Comparison of ENCODE assay signal across 7 mouse cellular contexts in genomic region chr1:191838994-191839741, GRCm38 (mm10). TPM values are rescaled to one million over a fixed set of nuclear protein-coding genes. Genes with fewer than 3 reads are reported as not detected.
A peak's percentile ranks its signal among the peaks of the same experiment; 100 is the strongest.
DNase-seq lines count a peak whose midpoint lies in the region; ATAC-seq and TF ChIP-seq lines count a peak whose summit lies in the region.

No protein-coding gene starts in this region.

- TF ChIP-seq CTCF in MEL (IDR thresholded peaks at IDR 0.05 in 2 of 3, conservative IDR thresholded peaks at IDR 0.05 in 1 of 3; ENCODE audit: control insufficient read depth in 1 of 3, insufficient read depth in 1 of 3, low read depth in 2 of 3, low read length in 3 of 3, poor library complexity in 1 of 3, severe bottlenecking in 1 of 3), result no peak

- no peaks in the 10 kb centered on the region for H3K79me2 ChIP-seq in MEL (ENCODE audit: control insufficient read depth, insufficient read depth, low read length, poor library complexity)

- H3K27ac ChIP-seq in MEL (ENCODE audit: control insufficient read depth, low read depth, low read length), result no peak overlapping the region
- H3K27ac ChIP-seq in hindbrain, embryonic 12.5 days, result 0 out of 2 replicates have a peak overlapping the region, but pooled peaks have one; percentile 30
- peak overlapping the region; percentile 19; the same call in 1 of the 2 replicates for H3K27ac ChIP-seq in liver, embryonic 11.5 days (ENCODE audit: low read depth, low read length)

- no peaks in the 10 kb centered on the region for H3K27me3 ChIP-seq in MEL (ENCODE audit: control insufficient read depth in 1 of 2, insufficient read depth in 2 of 2, low read length in 2 of 2)
- no peaks in the 10 kb centered on the region for H3K27me3 ChIP-seq in hindbrain, embryonic 12.5 days
- no peaks in the 10 kb centered on the region for H3K27me3 ChIP-seq in liver, embryonic 11.5 days (replicated peaks; ENCODE audit: control insufficient read depth, insufficient read depth, low read length)

- no peaks in the 10 kb centered on the region for H3K36me3 ChIP-seq in MEL (ENCODE audit: control insufficient read depth in 1 of 2, insufficient read depth in 2 of 2, low read length in 2 of 2)
- no peaks in the 10 kb centered on the region for H3K36me3 ChIP-seq in hindbrain, embryonic 12.5 days
- H3K36me3 ChIP-seq in liver, embryonic 11.5 days (ENCODE audit: control insufficient read depth, insufficient read depth, low read length), result no peaks in the 10 kb centered on the region

- ATAC-seq in hindbrain, embryonic 12.5 days (ENCODE audit: low FRiP score), result no peak
- peak; percentile 86 for ATAC-seq in liver, embryonic 11.5 days (replicated peaks; ENCODE audit: low FRiP score)

- intact Hi-C loops in left cerebral cortex, postnatal 10 days (cut with DNase I), result loop anchor here (5.0 kb wide), 1 partner anchor 68 kb away; the partner anchor contains the start of gene Slc30a1

- no peak for TF ChIP-seq POLR2A in MEL (IDR thresholded peaks at IDR 0.05; ENCODE audit: control insufficient read depth in 1 of 2, insufficient read depth in 1 of 2, low read depth in 1 of 2, low read length in 2 of 2, poor library complexity in 1 of 2)

- H3K9ac ChIP-seq in MEL (ENCODE audit: control insufficient read depth, low read depth, low read length, poor library complexity, severe bottlenecking), result no peak overlapping the region
- peak overlapping the region; percentile 18; the same call in 1 of the 2 replicates for H3K9ac ChIP-seq in hindbrain, embryonic 12.5 days
- H3K9ac ChIP-seq in liver, embryonic 11.5 days (ENCODE audit: low read depth, low read length), result 0 out of 2 replicates have a peak overlapping the region, but pooled peaks have one; percentile 3

- H3K4me3 ChIP-seq in MEL (ENCODE audit: control insufficient read depth in 1 of 2, insufficient read depth in 1 of 2, low read depth in 2 of 2, low read length in 2 of 2), result no peak overlapping the region
- H3K4me3 ChIP-seq in hindbrain, embryonic 12.5 days, result no peak overlapping the region
- H3K4me3 ChIP-seq in liver, embryonic 11.5 days (ENCODE audit: low read depth, low read length), result no peak overlapping the region

- no peaks in the 10 kb centered on the region for H3K9me3 ChIP-seq in MEL (replicated peaks; ENCODE audit: insufficient read depth, low read length)
- no peaks in the 10 kb centered on the region for H3K9me3 ChIP-seq in hindbrain, embryonic 12.5 days (replicated peaks)
- no peaks in the 10 kb centered on the region for H3K9me3 ChIP-seq in liver, embryonic 11.5 days (ENCODE audit: control insufficient read depth, low read length)

- TF ChIP-seq EP300 in MEL (IDR thresholded peaks at IDR 0.05; ENCODE audit: low read depth in 1 of 2, low read length in 2 of 2), result peak in 1 of 2 experiments; percentile 41; a peak in 1 of 4 replicates

- no peaks in the 10 kb centered on the region for H3K4me1 ChIP-seq in MEL (ENCODE audit: control insufficient read depth in 1 of 2, insufficient read depth in 2 of 2, low read length in 2 of 2)
- peaks cover 8% of the 10 kb centered on the region; the same call in 1 of the 2 replicates for H3K4me1 ChIP-seq in hindbrain, embryonic 12.5 days
- peaks cover 24% of the 10 kb centered on the region for H3K4me1 ChIP-seq in liver, embryonic 11.5 days (replicated peaks; ENCODE audit: control insufficient read depth, insufficient read depth, low read length)

- 0 out of 2 replicates have a peak overlapping the region, but pooled peaks have one; percentile 15 for H3K4me2 ChIP-seq in hindbrain, embryonic 12.5 days (replicated peaks)
- peak overlapping the region; percentile 38 for H3K4me2 ChIP-seq in liver, embryonic 11.5 days

- no peak for TF ChIP-seq RAD21 in MEL (IDR thresholded peaks at IDR 0.05; ENCODE audit: low read depth, low read length)

- 39% methylated on average over 17 of the region's 17 CpGs for WGBS in hindbrain, embryonic 12.5 days
- WGBS in liver, embryonic 11.5 days, result 37% methylated on average over 17 of the region's 17 CpGs

- DNase-seq in MEL (ENCODE audit: low read depth, low spot score) (peak; percentile 49), R1 (ENCODE audit: low read depth, low spot score) (peak; percentile 64)
- peak; percentile 70 for DNase-seq in liver, embryonic 11.5 days (ENCODE audit: low spot score)
- DNase-seq in urinary bladder, postnatal 36 days (ENCODE audit: low spot score in 2 of 2), result no peak
- no peak for DNase-seq in left cerebral cortex, postnatal 10 days (ENCODE audit: extremely low spot score in 1 of 2, low spot score in 2 of 2)
- no peak for DNase-seq in Muller cell, postnatal 12 days (ENCODE audit: inconsistent ontology term)

TF ChIP-seq in MEL, 35 proteins besides CTCF, POLR2A, EP300 and RAD21:
- no peak for TF ChIP-seq USF2 (IDR thresholded peaks at IDR 0.05; ENCODE audit: borderline replicate concordance in 1 of 2, insufficient read depth in 1 of 2, low read depth in 1 of 2, low read length in 2 of 2)
- TF ChIP-seq MXI1 (IDR thresholded peaks at IDR 0.05; ENCODE audit: low read depth, low read length), result no peak
- TF ChIP-seq HCFC1 (IDR thresholded peaks at IDR 0.05; ENCODE audit: low read depth, low read length), result no peak
- peak; percentile 67 for TF ChIP-seq TCF12 (IDR thresholded peaks at IDR 0.05; ENCODE audit: low read depth, low read length)
- TF ChIP-seq E2F4 (IDR thresholded peaks at IDR 0.05; ENCODE audit: borderline replicate concordance, low read depth, low read length), result no peak
- TF ChIP-seq ETS1 (IDR thresholded peaks at IDR 0.05; ENCODE audit: low read depth, low read length), result peak; percentile 62
- peak; percentile 34; the same call in 1 of the 2 replicates for TF ChIP-seq GATA1 (IDR thresholded peaks at IDR 0.05; ENCODE audit: low read depth, low read length)
- no peak for TF ChIP-seq MAX (IDR thresholded peaks at IDR 0.05; ENCODE audit: low read length)
- TF ChIP-seq ZKSCAN1 (IDR thresholded peaks at IDR 0.05; ENCODE audit: low read depth, low read length), result no peak
- TF ChIP-seq KAT2A (conservative IDR thresholded peaks at IDR 0.05; ENCODE audit: low read depth, low read length), result no peak
- TF ChIP-seq TAL1 (IDR thresholded peaks at IDR 0.05; ENCODE audit: low read length), result peak; percentile 24; the same call in 1 of the 2 replicates
- no peak for TF ChIP-seq SIN3A (IDR thresholded peaks at IDR 0.05; ENCODE audit: low read length)
- no peak for TF ChIP-seq USF1 (IDR thresholded peaks at IDR 0.05; ENCODE audit: low read depth, low read length)
- TF ChIP-seq MYC (IDR thresholded peaks at IDR 0.05; ENCODE audit: low read depth, low read length), result no peak
- TF ChIP-seq CHD1 (IDR thresholded peaks at IDR 0.05; ENCODE audit: low read depth, low read length), result no peak
- TF ChIP-seq ZNF384 (IDR thresholded peaks at IDR 0.05; ENCODE audit: low read depth, low read length), result no peak

RNA-seq across cellular contexts. Expression of gene Nek2, which starts 17.9 kb away (rescaled TPM):
- total RNA-seq in MEL (2012; rRNA removed), result 34.9 and 35.8 TPM in 2 replicates
- 10 to 100 TPM in 1 of 2 experiments, not detected in 1; 56.5 TPM for polyA plus RNA-seq in MEL (2012; ENCODE audit: insufficient read depth in 1 of 2, insufficient read length in 2 of 2, low read depth in 1 of 2, low replicate concordance in 2 of 2, missing spikeins in 1 of 2)
- polyA plus RNA-seq in hindbrain, embryonic 12.5 days (2016; fragmentation: Nextera tagmentation; extraction: Ambion mirVana), result 26.0 and 29.8 TPM in 2 replicates
- 54.2 and 60.5 TPM in 2 replicates for polyA plus RNA-seq in liver, embryonic 11.5 days (2014; fragmentation: Nextera tagmentation; extraction: Ambion mirVana)
- 1 to 10 TPM; 3.6 TPM for total RNA-seq in left cerebral cortex, postnatal 10 days (2021)

Comparison
In these comparisons a context has a peak if more than half of its experiments do, and no peak if none do; other contexts are left out.
1. DNase-seq: peak in MEL (single experiment), R1 (single experiment) and liver, embryonic 11.5 days (single experiment); none in urinary bladder, postnatal 36 days (0 of 2), left cerebral cortex, postnatal 10 days (0 of 2) and Muller cell, postnatal 12 days (single experiment).